Mouse (Mus musculus) MEL-GATA-1-ER (cell line): ENCODE data around the gene Angptl2.
A peak's percentile ranks its signal among the peaks of the same experiment; 100 is the strongest.
"Not testable (repeated sequence)": the region's sequence is repeated elsewhere in the genome, so short reads cannot be mapped to it uniquely, and the experiment has no call there.

ENCODE experiments used
- DNase-seq: peaks from one replicate; pipeline ENCODE4 v3.0.0-alpha.2; 2012; ENCODE audit warnings: low read depth; ENCODE audit errors: extremely low read depth

The Angptl2 gene

DNA sequence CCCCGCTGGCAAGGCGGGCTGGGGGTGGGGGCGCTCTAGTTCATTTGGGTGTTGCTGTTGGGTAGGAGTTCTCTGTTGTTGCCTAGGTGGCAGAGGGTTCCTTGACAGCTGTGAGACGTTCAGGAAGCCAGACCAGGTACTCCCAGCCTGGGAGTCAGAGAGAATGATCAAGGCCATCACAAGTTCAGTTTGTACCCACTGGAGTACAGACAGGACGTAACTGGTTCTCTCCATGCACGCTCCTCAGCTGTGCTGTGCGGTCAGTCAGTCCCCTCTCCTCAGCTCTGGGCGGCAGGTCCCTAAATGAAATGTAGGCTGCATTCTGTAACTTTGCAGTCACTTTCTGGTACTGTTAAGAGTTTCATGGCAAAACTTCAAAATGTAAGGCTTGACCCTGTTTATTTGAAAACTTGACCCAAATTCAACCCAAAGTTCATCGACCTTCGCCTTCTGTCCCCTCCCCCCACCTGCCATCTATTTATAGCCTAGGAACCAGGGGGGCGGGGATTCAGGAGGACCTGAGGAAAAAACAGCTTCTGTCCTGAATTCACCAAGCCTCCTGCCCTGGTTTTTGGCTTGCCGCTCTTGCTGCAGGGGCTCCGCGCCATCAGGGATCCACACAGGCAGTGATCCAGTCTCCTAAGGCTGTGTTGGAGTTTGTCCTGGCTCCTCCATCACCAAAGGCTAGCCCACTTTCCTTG, 15.4 kb upstream of the Angptl2 start:
- DNase-seq = no peak

- no peak for DNase-seq
These were observed 12.6 kb upstream of the Angptl2 start for GRCm38 (mm10) chr2:33203284-33203683.

DNA sequence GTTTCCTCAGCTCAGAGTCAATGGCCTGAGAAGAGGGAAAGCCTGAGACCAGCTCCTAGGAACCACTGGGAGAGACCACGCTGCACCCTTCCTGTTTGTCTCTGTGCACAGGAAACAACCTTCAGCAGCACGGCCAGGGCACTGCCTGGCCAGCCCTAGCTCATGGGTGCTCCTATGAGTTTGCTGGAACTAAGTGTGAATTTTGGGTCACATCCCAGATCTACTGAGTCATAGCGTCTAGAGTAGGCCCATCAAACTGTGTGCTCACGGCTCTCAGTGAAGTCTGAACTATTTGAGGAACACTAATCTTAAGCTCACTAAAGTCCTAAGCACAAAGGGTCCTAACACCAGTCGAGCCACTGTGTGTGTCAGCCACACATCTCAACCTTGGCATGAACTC, 10.9 kb upstream of the Angptl2 start:
- no peak for DNase-seq

GRCm38 (mm10) chr2:33205939-33206525, 9.8 kb upstream of the Angptl2 start:
- DNase-seq = no peak

- DNase-seq = no peak
These were observed 8.8 kb upstream of the Angptl2 start for GRCm38 (mm10) chr2:33207069-33207468.

DNA sequence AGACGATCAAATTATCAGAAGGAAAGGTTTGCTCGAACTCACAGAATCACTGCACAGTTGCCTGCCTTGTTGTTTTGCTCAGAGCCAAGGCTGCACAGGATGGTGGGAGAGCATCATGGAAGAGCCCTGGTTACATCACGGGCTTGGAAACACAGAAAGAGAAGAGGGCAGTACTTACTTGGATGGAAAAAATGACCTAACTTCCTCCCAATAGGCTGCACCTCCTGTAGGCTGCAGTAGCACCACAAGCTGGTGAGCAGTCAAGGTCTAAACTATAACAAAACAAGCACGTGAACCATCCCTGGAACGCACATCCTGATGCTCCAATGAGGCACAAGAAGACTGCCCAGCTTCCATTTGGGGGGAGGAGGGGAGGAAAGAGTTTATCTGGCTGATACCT, 7.7 kb upstream of the Angptl2 start:
- DNase-seq = no peak

GRCm38 (mm10) chr2:33210841-33211240, 5.0 kb upstream of the Angptl2 start:
- DNase-seq = no peak

DNA sequence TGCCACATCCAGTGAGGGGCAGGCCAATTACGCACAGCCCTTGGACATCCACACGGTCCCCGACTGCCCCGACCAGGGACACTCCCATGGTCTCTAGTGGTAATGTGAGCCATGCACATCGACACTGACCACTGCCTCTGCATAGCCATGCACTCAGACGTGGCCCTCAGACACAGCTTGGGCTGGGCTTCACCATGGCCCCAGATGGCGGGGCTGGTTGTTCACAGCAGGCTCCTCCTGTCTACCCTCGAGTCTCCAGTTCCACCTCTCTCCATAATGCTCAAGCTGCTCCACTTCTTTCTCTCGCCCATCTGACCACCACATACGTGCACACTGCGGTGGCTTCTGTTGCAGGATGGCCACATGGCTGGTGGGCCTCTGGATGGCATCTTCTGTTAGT, 4.6 kb upstream of the Angptl2 start:
- DNase-seq = not testable (repeated sequence)

- DNase-seq = no peak
These were observed 631 bp upstream of the Angptl2 start for GRCm38 (mm10) chr2:33215177-33215699.

- no peak for DNase-seq
These were observed 966 bp downstream of the Angptl2 start for GRCm38 (mm10) chr2:33216645-33217424.

DNA sequence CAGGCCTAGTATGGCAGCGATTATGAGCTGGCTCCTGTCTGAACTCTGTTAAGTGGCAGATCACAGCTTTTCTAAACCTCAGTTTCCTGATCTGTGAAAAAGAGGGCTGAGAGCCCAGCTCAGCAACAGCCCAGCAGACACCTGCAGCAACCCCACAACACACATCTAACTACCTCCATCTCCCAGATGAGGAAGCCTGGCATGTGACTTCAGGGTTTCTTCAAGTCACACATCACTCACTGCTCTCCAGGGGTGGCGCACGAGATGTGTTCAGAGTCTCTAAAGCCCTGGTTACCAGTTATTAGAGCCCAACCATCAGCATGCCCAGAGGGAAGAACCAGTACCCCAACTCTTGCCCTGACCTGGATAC, 1.5 kb downstream of the Angptl2 start:
- no peak for DNase-seq

- peak; percentile 5 for DNase-seq
These were observed 3.2 kb downstream of the Angptl2 start for GRCm38 (mm10) chr2:33218903-33219625.

DNA sequence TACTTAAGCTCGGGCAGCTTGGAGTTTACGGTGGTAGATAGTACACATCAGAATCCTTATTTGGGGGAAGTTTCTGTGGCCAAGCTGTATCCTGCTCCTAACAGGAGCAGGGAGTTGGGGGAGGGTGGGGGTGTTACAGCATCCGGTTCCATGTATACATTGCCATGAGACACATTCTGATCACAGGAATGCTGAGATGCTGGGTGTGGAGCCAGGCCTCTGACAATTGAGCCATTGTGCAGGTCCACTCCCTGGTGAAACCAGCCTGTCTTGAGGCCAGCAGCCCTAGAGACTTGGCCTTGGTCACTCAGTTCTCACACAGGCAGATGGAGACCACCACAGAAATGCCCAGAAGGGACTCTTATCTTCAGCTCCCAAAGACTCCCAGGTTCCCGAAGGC, 3.8 kb downstream of the Angptl2 start:
- no peak for DNase-seq

GRCm38 (mm10) chr2:33220246-33220645, 4.4 kb downstream of the Angptl2 start:
- no peak for DNase-seq

GRCm38 (mm10) chr2:33220674-33221338, 4.9 kb downstream of the Angptl2 start:
- DNase-seq = no peak

GRCm38 (mm10) chr2:33221339-33221900, 5.6 kb downstream of the Angptl2 start:
- DNase-seq = no peak

DNA sequence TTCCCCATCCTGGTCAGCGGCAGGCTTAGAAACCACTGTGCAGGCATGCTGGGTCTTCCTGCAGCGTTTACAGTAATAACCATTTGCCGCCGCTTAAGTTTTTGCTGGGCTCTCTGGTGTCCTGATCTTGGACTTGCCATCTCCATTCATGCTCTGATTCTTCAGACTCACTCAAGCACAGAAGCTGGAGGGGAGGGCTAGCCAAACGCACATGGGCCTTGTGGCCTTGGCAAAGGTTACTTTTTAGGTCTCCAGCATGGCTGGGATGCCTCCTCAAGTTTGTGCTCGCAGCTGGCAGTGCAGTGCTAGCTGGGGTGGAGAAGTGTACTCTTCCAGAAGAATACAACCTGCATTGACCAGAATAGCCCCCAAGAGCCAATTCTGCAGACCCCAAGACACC, 6.6 kb downstream of the Angptl2 start:
- no peak for DNase-seq

GRCm38 (mm10) chr2:33223656-33224358, 7.9 kb downstream of the Angptl2 start:
- DNase-seq = no peak

DNA sequence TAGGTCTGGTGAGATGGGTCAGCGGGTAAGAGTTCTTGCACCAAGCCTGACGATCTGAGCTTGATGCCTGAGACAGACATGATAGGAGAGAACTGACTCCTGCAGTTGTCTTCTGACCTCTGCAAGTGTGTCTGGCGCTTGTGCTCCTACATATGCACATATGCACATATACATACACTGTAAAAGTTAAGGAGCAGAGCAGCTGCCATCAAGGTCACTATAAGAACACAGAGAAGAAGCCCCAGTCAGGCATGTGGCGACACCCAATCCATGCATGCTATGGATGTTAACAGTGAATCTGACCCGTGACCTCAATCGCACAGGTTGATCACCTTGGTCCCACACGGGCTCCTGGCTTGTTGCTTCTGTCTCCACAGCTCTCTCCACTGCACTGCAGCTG, 10.1 kb downstream of the Angptl2 start:
- no peak for DNase-seq

GRCm38 (mm10) chr2:33228077-33228476, 12.2 kb downstream of the Angptl2 start:
- no peak for DNase-seq
